Mouse (Mus musculus) stomach, embryonic 14.5 days (tissue): Measurements from ENCODE around the gene Sipa1l1. TPM values are rescaled to one million over a fixed set of nuclear protein-coding genes. Genes with fewer than 3 reads are reported as not detected.
A peak's percentile ranks its signal among the peaks of the same experiment; 100 is the strongest.

Experiments used
- ATAC-seq: fragments of 200-750 bp; cut with Nextera tagmentation; 2 replicates; pipeline ENCODE4 v1.8.0; 2017; ENCODE audit warnings: low read depth, moderate TSS enrichment; ENCODE audit not compliant: insufficient number of reproducible peaks, insufficient read depth, low FRiP score
- H3K27ac ChIP-seq: fragments of 300-500 bp; sonication (generic); 2 replicates; pipeline ENCODE4 v1.5.1; 2014; ENCODE audit warnings: mild to moderate bottlenecking, low read length, moderate library complexity, mixed read lengths
- H3K27me3 ChIP-seq: fragments of 300-500 bp; sonication (generic); 2 replicates; pipeline ENCODE4 v1.6.1; 2014; ENCODE audit warnings: low read length, control low read depth, mixed read lengths; ENCODE audit not compliant: control insufficient read depth, insufficient read depth
- H3K36me3 ChIP-seq: fragments of 300-500 bp; sonication (generic); 2 replicates; pipeline ENCODE4 v1.6.1; 2014; ENCODE audit warnings: mild to moderate bottlenecking, control low read depth, low read length, moderate library complexity, mixed read lengths; ENCODE audit not compliant: control insufficient read depth, insufficient read depth
- H3K4me1 ChIP-seq: fragments of 300-500 bp; sonication (generic); 2 replicates; pipeline ENCODE4 v1.6.1; 2014; ENCODE audit warnings: low read length, control low read depth, mixed read lengths; ENCODE audit not compliant: control insufficient read depth, insufficient read depth
- H3K4me2 ChIP-seq: fragments of 300-500 bp; sonication (generic); replicated peaks from 2 replicates; pipeline ENCODE4 v1.6.1; 2014; ENCODE audit warnings: low read depth, low read length, control low read depth
- H3K4me3 ChIP-seq: fragments of 300-500 bp; sonication (generic); 2 replicates; pipeline ENCODE4 v1.5.1; 2014; ENCODE audit warnings: low read depth, low read length, control low read depth
- H3K9ac ChIP-seq: fragments of 300-500 bp; sonication (generic); replicated peaks from 2 replicates; pipeline ENCODE4 v1.6.1; 2014; ENCODE audit warnings: low read depth, mild to moderate bottlenecking, control low read depth, low read length, moderate library complexity, mixed read lengths
- H3K9me3 ChIP-seq: fragments of 300-500 bp; sonication (generic); 2 replicates; pipeline ENCODE4 v1.6.1; 2016; ENCODE audit warnings: low read depth, low read length, control low read depth; ENCODE audit not compliant: control insufficient read depth
- WGBS: fragments of 180-500 bp; shearing (Covaris S2); extraction: QIAGEN DNeasy Blood & Tissue Kit; methylation state at CpG from one replicate; pipeline ENCODE4 v1.1.7; 2014; 5-methylcytosine and 5-hydroxymethylcytosine counted together
- polyA plus RNA-seq: library from polyadenylated mRNA; unstranded; fragments of >200 nt; fragmentation: Nextera tagmentation; extraction: Ambion mirVana; gene quantifications from 2 replicates; pipeline ENCODE4 v1.2.1, GENCODE M21; 2014

The Sipa1l1 gene
- polyA plus RNA-seq, 1 experiment from 2014 or later, result 44.0 TPM

DNA sequence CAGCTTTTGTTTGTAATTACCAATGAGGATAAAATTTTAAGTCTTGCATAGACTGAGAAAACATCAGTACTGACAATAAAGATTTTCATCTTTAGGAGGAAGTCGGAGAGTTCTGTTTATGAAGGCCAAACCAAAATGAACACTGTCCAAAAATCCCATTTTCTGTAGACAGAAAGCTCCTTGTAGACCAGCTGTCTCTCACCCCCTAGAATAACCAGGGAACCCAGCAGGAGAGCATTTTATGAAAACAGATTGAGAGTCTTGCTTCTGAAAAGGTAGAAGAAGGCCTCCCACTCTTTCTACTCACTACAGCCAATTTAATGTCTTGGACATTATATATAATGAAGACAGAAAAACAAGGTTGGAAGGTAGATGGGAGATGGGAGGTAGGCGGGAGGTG, 198.2 kb downstream of the Sipa1l1 start:
- ATAC-seq, result no peak
- no peak overlapping the region for H3K4me2 ChIP-seq
- no peaks in the 10 kb centered on the region for H3K9me3 ChIP-seq
- no peaks in the 10 kb centered on the region for H3K4me1 ChIP-seq
- no peak overlapping the region for H3K4me3 ChIP-seq
- no peak overlapping the region for H3K27ac ChIP-seq
- H3K36me3 ChIP-seq, result no peaks in the 10 kb centered on the region; the same call in 1 of the 2 replicates
- H3K27me3 ChIP-seq, result no peaks in the 10 kb centered on the region
- WGBS, result 74% methylated on average over 2 of the region's 2 CpGs
- no peak overlapping the region for H3K9ac ChIP-seq

DNA sequence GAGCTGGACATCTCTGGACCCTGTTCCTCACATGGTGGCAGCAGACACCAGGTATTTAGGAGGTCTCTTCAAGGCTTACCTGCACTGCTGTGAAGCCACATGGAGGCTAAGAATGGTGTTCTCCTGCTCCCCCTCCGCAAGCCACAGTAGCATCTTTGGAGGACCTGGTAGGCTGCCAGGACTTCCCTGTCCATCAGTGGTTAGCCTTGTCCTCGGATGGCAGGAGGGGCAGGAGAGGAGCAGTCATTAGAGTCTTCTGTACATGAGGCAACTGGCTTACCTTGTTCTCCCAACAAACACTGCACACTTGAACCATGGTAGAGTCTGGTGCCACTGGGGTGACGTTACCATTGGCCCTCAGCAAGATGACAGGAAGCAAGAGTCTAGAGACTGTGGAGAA, 198.9 kb downstream of the Sipa1l1 start:
- H3K4me2 ChIP-seq, result no peak overlapping the region
- H3K27me3 ChIP-seq, result no peaks in the 10 kb centered on the region
- no peaks in the 10 kb centered on the region; the same call in 1 of the 2 replicates for H3K36me3 ChIP-seq
- H3K4me3 ChIP-seq, result no peak overlapping the region
- H3K9me3 ChIP-seq, result no peaks in the 10 kb centered on the region
- WGBS, result 88% methylated on average over 3 of the region's 3 CpGs
- H3K9ac ChIP-seq, result no peak overlapping the region
- H3K27ac ChIP-seq, result no peak overlapping the region
- ATAC-seq, result no peak
- no peaks in the 10 kb centered on the region for H3K4me1 ChIP-seq

DNA sequence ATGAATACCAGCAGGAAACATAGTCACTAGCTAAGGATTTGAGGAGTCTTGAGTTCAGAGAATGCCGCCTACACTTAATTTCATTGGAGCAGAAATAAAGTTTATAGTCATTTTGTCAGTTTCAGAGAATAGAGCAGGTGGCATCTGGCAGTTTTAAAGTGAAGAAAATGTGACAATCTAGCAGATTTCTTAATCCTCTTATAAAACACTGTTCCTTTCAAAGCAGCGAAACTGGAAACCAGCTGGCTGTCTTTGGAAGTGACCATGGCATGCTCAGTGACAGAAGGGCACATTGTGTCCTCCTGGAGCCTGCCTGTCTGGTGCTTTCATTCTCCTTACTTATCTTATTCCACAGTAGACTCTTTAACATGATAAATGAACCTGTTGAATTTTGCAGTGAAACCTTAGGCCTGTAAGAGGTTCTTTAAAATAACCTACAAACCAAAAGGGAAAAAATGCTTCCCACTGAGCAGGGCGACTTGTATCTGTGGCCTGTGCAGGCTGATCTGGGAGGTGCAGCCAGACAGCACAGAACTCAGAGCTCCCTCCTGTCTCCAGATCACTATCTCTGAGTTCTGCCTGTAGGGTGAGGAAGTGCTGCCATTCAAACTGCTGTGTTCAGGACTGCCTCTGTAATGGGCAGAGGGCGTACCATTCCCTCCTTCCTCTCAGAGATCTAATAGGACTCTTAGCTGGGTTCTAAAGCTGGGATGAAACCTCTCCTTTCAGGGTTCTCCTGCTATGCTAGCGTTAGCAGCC, 200.5 kb downstream of the Sipa1l1 start:
- no peak overlapping the region for H3K27ac ChIP-seq
- H3K9ac ChIP-seq, result no peak overlapping the region
- H3K4me1 ChIP-seq, result no peaks in the 10 kb centered on the region
- no peak overlapping the region for H3K4me3 ChIP-seq
- no peaks in the 10 kb centered on the region for H3K27me3 ChIP-seq
- no peaks in the 10 kb centered on the region for H3K9me3 ChIP-seq
- no peak overlapping the region for H3K4me2 ChIP-seq
- WGBS, result 57% methylated on average over 5 of the region's 5 CpGs
- no peak for ATAC-seq
- H3K36me3 ChIP-seq, result no peaks in the 10 kb centered on the region

DNA sequence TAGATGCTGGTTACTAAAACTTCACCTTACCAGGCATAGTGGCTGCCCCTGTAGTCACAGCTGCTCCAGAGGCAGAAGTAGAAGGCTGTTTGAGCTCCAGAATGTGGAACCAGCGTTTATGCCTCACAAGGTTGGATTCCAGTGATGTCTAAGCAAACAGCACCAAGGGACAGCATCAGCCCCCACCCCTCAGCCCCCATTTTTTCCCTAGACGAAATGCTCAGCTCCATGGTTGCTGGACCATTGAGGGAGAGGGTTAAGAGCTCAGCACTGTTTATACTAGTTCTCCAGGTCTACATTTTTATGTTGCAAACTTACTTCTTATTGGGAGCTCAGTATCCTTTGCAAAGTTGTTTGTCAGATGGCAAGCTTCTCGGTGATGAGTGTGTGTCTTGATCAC, 202.1 kb downstream of the Sipa1l1 start:
- H3K36me3 ChIP-seq, result no peaks in the 10 kb centered on the region
- H3K9me3 ChIP-seq, result no peaks in the 10 kb centered on the region
- ATAC-seq, result no peak
- no peak overlapping the region for H3K27ac ChIP-seq
- H3K4me1 ChIP-seq, result no peaks in the 10 kb centered on the region
- H3K4me2 ChIP-seq, result no peak overlapping the region
- H3K4me3 ChIP-seq, result no peak overlapping the region
- WGBS, result 57% methylated on average over 3 of the region's 3 CpGs
- H3K9ac ChIP-seq, result no peak overlapping the region
- no peaks in the 10 kb centered on the region for H3K27me3 ChIP-seq

DNA sequence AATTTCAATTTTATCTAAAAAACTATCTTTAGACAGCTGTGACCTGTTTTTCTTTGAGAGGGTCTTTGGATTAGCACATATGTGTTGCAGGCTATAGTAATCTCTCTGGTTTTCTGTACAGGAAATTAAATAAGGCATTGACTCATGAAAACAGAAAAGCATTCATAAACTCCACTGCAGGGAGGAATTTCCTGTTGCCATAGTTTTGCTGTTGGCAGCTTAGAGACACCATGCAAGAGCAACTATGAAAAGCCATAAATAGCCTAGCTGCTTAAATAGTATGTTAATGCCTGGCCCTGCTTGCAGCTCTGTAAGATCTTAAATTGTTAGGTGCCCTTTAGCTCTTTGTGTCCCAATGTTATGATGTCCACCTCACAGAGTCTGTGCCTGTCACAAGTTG, 204.9 kb downstream of the Sipa1l1 start:
- H3K9me3 ChIP-seq, result no peaks in the 10 kb centered on the region
- H3K4me2 ChIP-seq, result no peak overlapping the region
- peak overlapping the region; percentile 63; the same call in 1 of the 2 replicates for H3K27ac ChIP-seq
- H3K9ac ChIP-seq, result no peak overlapping the region
- ATAC-seq, result no peak
- no peak overlapping the region for H3K4me3 ChIP-seq
- no peaks in the 10 kb centered on the region for H3K4me1 ChIP-seq
- H3K36me3 ChIP-seq, result no peaks in the 10 kb centered on the region
- H3K27me3 ChIP-seq, result no peaks in the 10 kb centered on the region

GRCm38 (mm10) chr12:82382932-82383331, 213.8 kb downstream of the Sipa1l1 start:
- peaks cover 19% of the 10 kb centered on the region for H3K36me3 ChIP-seq
- H3K4me2 ChIP-seq, result no peak overlapping the region
- ATAC-seq, result no peak
- no peaks in the 10 kb centered on the region for H3K9me3 ChIP-seq
- H3K4me3 ChIP-seq, result no peak overlapping the region
- H3K27ac ChIP-seq, result no peak overlapping the region
- H3K9ac ChIP-seq, result no peak overlapping the region
- H3K27me3 ChIP-seq, result no peaks in the 10 kb centered on the region
- H3K4me1 ChIP-seq, result no peaks in the 10 kb centered on the region
- WGBS, result 84% methylated on average over 3 of the region's 3 CpGs

DNA sequence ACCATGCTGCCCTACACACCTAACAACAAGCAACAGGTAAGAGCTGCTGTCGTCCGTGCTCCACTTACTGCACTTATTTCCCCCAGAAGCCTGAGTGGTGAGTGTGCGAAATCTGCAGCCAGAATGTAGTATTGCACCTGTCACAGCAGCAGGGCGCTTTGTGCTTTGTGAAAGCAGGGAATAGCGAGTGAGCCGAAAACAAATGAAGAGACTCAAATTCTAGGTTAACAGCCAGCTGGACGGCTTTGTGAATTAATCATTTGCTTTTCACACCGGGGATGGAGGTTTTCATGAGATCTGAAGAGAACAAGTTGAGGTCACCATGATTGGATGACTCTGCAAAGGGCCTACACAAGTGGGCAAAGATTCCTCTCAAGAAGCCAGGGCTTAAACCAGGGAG, 215.6 kb downstream of the Sipa1l1 start:
- no peak for ATAC-seq

DNA sequence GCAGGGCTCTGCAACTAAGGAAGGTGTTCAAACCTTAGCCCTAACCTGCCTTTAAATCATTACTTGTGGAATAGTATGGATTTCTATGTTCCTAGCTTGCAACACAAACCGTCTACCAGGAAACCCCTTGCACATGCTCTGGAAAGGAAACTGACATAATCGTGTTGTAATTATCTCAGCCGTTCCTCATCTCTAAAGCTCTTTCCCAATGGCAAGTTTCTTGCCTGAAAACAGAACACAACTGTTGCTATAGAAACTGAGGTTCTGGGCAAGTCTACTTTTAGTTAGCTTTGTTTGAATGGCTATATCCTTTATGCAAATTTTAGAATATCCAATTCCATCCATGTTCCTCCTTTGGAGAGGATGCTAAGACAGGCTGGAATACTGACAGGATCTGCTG, 217.9 kb downstream of the Sipa1l1 start:
- WGBS, result 84% methylated on average over 3 of the region's 3 CpGs
- Histone ChIP-seq H3K9me3 (no peaks in the 10 kb centered on the region), H3K4me3 (no peak overlapping the region), H3K4me1 (no peaks in the 10 kb centered on the region), H3K36me3 (peaks cover 19% of the 10 kb centered on the region), H3K27me3 (no peaks in the 10 kb centered on the region), H3K27ac (no peak overlapping the region), H3K4me2 (no peak overlapping the region), H3K9ac (no peak overlapping the region)
- ATAC-seq, result no peak

More for the DNA sequence above, 215.6 kb downstream of the Sipa1l1 start:
- H3K4me3 ChIP-seq, result no peak overlapping the region
- H3K27me3 ChIP-seq, result no peaks in the 10 kb centered on the region
- H3K27ac ChIP-seq, result no peak overlapping the region
- H3K4me2 ChIP-seq, result no peak overlapping the region
- no peaks in the 10 kb centered on the region for H3K4me1 ChIP-seq
- H3K36me3 ChIP-seq, result peaks cover 19% of the 10 kb centered on the region
- H3K9ac ChIP-seq, result no peak overlapping the region
- no peaks in the 10 kb centered on the region for H3K9me3 ChIP-seq
- 84% methylated on average over 8 of the region's 8 CpGs for WGBS

- H3K4me2 ChIP-seq, result no peak overlapping the region
- no peak for ATAC-seq
- no peak overlapping the region for H3K27ac ChIP-seq
- no peak overlapping the region for H3K4me3 ChIP-seq
- WGBS, result 89% methylated on average over 3 of the region's 3 CpGs
- H3K36me3 ChIP-seq, result peaks cover 19% of the 10 kb centered on the region
- no peaks in the 10 kb centered on the region for H3K4me1 ChIP-seq
- no peaks in the 10 kb centered on the region for H3K9me3 ChIP-seq
- no peaks in the 10 kb centered on the region for H3K27me3 ChIP-seq
- H3K9ac ChIP-seq, result no peak overlapping the region
Measured at GRCm38 (mm10) chr12:82387647-82388046, 218.5 kb downstream of the Sipa1l1 start.
